Mouse (Mus musculus) C2C12 (cell line): ENCODE measurements at regions not wholly inside any gene's neighbourhood (a gene's known extent, or its start where the extent isn't known, plus 50 kb on each side); places are given as distances from the start of the nearest gene placed in this dataset.
"Not testable (repeated sequence)": the region's sequence is repeated elsewhere in the genome, so short reads cannot be mapped to it uniquely, and the experiment has no call there.

Source experiments
- CEBPB ChIP-seq: IDR thresholded peaks from one replicate; pipeline ENCODE4 v1.6.1; 2011; ENCODE audit warnings: low read depth, mild to moderate bottlenecking, control low read depth, moderate library complexity
- CTCF ChIP-seq: IDR thresholded peaks from one replicate; pipeline ENCODE4 v1.5.1; 2011; ENCODE audit not compliant: control insufficient read depth, insufficient read depth, insufficient read length
- MAX ChIP-seq: IDR thresholded peaks from one replicate; pipeline ENCODE4 v1.6.1; 2011; ENCODE audit warnings: mild to moderate bottlenecking, control low read depth
- MYOD1 ChIP-seq: IDR thresholded peaks from one replicate; pipeline ENCODE4 v1.6.1; 2011; ENCODE audit warnings: low read depth; ENCODE audit not compliant: control insufficient read depth, insufficient read length
- MYOG ChIP-seq: IDR thresholded peaks from one replicate; pipeline ENCODE4 v1.6.1; 2011; ENCODE audit not compliant: control insufficient read depth, insufficient read length; ENCODE audit errors: extremely low read depth
- USF1 ChIP-seq: IDR thresholded peaks from one replicate; pipeline ENCODE4 v1.6.1; 2011; ENCODE audit warnings: low read depth, mild to moderate bottlenecking, control low read depth, moderate library complexity

GRCm38 (mm10) chr14:53621376-53621775, 632.5 kb downstream of the Dad1 start:
- not testable (repeated sequence) for TF ChIP-seq CTCF, MAX, MYOG, USF1, MYOD1, CEBPB
